Mouse (Mus musculus) heart, embryonic 13.5 days (tissue): ENCODE measurements around the gene Usp6nl. TPM values are rescaled to one million over a fixed set of nuclear protein-coding genes. Genes with fewer than 3 reads are reported as not detected.

Experiments
- ATAC-seq: fragments of 200-750 bp; cut with Nextera tagmentation; 2 replicates; pipeline ENCODE4 v1.8.0; 2017; ENCODE audit warnings: moderate TSS enrichment; ENCODE audit not compliant: insufficient number of reproducible peaks, low FRiP score, low TSS enrichment; ENCODE audit errors: extremely low read depth
- H3K27ac ChIP-seq: fragments of 300-500 bp; sonication (generic); replicated peaks from 2 replicates; pipeline ENCODE4 v1.5.1; 2015; ENCODE audit warnings: moderate library complexity, mild to moderate bottlenecking, inconsistent platforms
- H3K27me3 ChIP-seq: fragments of 300-500 bp; sonication (generic); replicated peaks from 2 replicates; pipeline ENCODE4 v1.6.1; 2015; ENCODE audit warnings: mild to moderate bottlenecking, inconsistent platforms
- H3K36me3 ChIP-seq: fragments of 300-500 bp; sonication (generic); 2 replicates; pipeline ENCODE4 v1.6.1; 2015; ENCODE audit warnings: mild to moderate bottlenecking, inconsistent platforms
- H3K4me1 ChIP-seq: fragments of 300-500 bp; sonication (generic); 2 replicates; pipeline ENCODE4 v1.6.1; 2015; ENCODE audit warnings: inconsistent platforms
- H3K4me2 ChIP-seq: fragments of 300-500 bp; sonication (generic); 2 replicates; pipeline ENCODE4 v1.6.1; 2015; ENCODE audit warnings: inconsistent platforms, mild to moderate bottlenecking, moderate library complexity
- H3K4me3 ChIP-seq: fragments of 300-500 bp; sonication (generic); 2 replicates; pipeline ENCODE4 v1.5.1; 2015; ENCODE audit warnings: moderate library complexity, mild to moderate bottlenecking, inconsistent platforms
- H3K9ac ChIP-seq: fragments of 300-500 bp; sonication (generic); 2 replicates; pipeline ENCODE4 v1.6.1; 2015; ENCODE audit warnings: inconsistent platforms, mild to moderate bottlenecking, moderate library complexity
- H3K9me3 ChIP-seq: fragments of 300-500 bp; sonication (generic); 2 replicates; pipeline ENCODE4 v1.6.1; 2016; ENCODE audit warnings: inconsistent platforms
- WGBS: fragments of 180-500 bp; shearing (Covaris S2); methylation state at CpG from one replicate; pipeline ENCODE4 v1.1.7; 2015; ENCODE audit warnings: mixed read lengths; 5-methylcytosine and 5-hydroxymethylcytosine counted together
- polyA plus RNA-seq: library from polyadenylated mRNA; unstranded; fragments of >200 nt; fragmentation: Nextera tagmentation; extraction: Ambion mirVana; gene quantifications from 2 replicates; pipeline ENCODE4 v1.2.1, GENCODE M21; 2015

Gene Usp6nl
- polyA plus RNA-seq, 1 experiment from 2014 or later, result 5.5 TPM

DNA sequence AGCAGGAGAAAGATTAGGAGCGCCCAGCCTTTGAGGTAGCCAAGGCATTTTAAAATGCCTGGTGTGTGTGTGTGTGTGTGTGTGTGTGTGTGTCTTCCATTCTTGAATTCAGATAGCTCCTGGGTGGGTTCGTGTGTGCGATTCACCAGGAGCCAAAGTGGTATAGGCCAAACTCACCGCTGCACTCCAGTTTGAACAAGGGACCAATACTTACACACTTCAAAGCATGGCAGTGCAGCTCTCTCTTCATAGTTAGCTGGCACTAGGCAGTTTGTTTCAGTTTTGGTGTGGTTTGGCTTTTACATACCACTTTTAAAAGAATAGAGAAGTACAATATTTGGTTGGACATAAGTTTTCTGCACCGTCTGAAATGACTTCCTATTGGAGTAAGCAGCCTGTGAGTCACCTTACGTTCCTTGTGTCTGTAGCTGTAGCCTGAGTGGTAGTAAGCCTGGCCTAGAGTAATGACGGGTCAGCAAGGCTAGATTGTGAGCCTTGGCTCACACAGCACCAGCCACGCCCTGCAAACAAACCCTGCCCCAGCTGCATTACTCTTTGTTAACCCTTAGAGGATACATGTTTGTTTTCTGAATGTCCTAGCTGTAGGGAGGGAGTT, 56.2 kb downstream of the Usp6nl start:
- Histone ChIP-seq H3K27me3 (no peaks in the 10 kb centered on the region), H3K4me2 (no peak overlapping the region), H3K9me3 (no peaks in the 10 kb centered on the region), H3K27ac (no peak overlapping the region), H3K9ac (no peak overlapping the region), H3K4me1 (peaks cover 43% of the 10 kb centered on the region), H3K4me3 (no peak overlapping the region), H3K36me3 (no peaks in the 10 kb centered on the region; the same call in 1 of the 2 replicates)
- WGBS, result 51% methylated on average over 8 of the region's 8 CpGs
- ATAC-seq, result no peak

DNA sequence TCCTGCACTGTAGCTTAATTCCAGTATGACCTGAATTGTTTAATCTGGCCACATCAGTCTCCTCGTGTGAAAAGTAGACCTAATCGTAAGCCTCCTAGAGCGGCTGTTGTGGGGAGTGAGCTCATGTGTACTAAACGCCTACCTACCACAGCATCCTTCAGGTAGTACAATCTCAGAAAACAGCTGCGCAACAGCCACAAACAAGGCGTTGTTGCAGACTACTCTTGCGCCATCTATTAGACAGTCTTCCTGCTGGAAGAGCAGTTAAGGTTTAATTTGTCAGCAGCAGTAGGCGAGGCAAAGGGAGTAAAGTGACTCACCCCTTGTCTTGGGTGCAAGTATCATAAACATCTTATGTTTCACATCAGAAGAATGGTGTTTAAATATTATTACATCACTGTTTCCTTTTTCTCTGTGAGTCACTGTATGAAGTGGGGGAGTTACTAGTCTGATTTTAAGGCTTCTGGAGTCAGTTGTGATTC, 57.3 kb downstream of the Usp6nl start:
- Histone ChIP-seq H3K27me3 (no peaks in the 10 kb centered on the region), H3K27ac (0 out of 2 replicates have a peak overlapping the region, but pooled peaks have one; percentile 21), H3K4me3 (no peak overlapping the region), H3K4me2 (no peak overlapping the region), H3K36me3 (no peaks in the 10 kb centered on the region), H3K9ac (no peak overlapping the region), H3K4me1 (peaks cover 47% of the 10 kb centered on the region), H3K9me3 (no peaks in the 10 kb centered on the region)
- no peak for ATAC-seq
- WGBS, result 85% methylated on average over 8 of the region's 8 CpGs

DNA sequence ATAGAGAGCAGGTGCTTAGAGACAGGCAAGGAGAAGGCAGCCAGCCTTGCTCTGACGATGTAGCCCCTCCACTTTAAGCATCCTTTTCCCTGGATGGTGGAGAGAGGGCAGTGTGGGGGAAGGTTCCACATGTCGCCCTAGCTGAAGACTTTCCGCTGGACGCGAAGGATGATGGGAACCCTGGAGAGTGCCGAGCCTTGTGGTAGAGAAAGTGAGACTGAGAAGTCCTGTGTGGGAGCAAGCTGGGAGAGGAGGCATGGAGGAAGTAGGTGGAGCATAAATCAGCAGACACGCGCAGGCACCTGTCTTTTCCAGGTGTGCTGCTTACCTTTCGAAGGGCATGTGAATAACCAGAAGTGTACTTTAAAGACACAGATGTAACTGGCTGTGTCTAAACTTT, 57.9 kb downstream of the Usp6nl start:
- no peak for ATAC-seq
- Histone ChIP-seq H3K27ac (0 out of 2 replicates have a peak overlapping the region, but pooled peaks have one; percentile 8), H3K27me3 (no peaks in the 10 kb centered on the region), H3K36me3 (no peaks in the 10 kb centered on the region), H3K9ac (no peak overlapping the region), H3K4me1 (peaks cover 43% of the 10 kb centered on the region), H3K9me3 (no peaks in the 10 kb centered on the region), H3K4me2 (no peak overlapping the region), H3K4me3 (no peak overlapping the region)
- WGBS, result 76% methylated on average over 9 of the region's 9 CpGs

DNA sequence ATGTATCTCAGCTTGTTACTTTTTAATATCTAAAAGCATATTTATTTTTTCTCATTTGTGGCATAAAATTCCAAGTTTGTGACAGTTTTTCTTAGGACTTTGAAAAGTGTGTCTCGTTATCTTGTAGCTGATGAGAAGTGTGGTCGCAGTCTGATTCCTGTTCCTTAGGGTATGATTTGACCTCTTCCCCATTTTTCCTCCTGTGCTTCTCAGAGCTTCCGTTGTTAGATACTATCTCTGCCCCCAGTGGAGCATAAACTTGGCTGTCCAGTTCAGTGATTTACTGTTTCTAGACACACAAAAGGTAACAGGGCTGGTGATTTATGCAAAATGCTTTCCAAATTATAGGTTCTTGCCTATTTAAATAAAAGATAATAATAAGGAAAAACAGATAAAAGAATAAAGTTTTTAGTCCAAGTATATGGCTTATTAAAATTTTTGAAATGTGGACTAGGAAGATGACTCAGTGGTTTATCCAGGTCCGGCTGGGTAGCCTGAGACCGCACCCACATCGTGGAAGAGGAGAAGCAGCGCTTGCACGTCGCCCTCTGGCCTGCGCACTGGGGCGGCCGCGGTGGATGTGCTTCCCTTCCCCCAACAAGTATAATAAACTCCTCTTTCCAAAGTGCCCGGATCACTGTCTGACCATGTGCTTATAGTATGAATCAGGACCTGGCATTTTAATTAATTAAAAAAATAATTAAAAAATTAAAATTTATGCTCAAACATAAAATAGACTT, 62.1 kb downstream of the Usp6nl start:
- Histone ChIP-seq H3K27me3 (no peaks in the 10 kb centered on the region), H3K4me1 (peaks cover 41% of the 10 kb centered on the region), H3K4me3 (no peak overlapping the region), H3K27ac (no peak overlapping the region), H3K9me3 (no peaks in the 10 kb centered on the region), H3K4me2 (no peak overlapping the region), H3K36me3 (no peaks in the 10 kb centered on the region), H3K9ac (no peak overlapping the region)
- WGBS, result 87% methylated on average over 14 of the region's 14 CpGs
- no peak for ATAC-seq

DNA sequence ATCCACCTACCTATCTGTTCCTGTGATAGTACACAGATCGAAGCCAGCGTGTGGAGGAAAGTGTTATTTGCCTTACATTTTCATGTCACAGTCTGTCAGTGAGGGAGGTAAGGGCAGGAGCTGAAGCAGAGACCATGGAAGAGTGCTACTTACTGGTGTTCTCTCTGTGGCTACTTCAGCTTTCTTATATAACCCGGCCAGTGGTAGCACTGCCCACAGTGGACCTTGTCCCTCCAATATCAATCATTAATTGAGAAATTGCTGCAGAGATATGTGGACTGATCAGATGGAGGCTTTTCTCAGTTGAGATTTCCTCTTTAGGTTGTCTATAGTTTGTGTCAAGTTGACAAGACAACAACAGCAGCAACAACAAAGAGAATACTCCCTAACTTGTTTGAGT, 66.7 kb downstream of the Usp6nl start:
- H3K36me3 ChIP-seq, result peaks cover 12% of the 10 kb centered on the region
- no peak overlapping the region for H3K9ac ChIP-seq
- no peak for ATAC-seq
- peaks cover 41% of the 10 kb centered on the region for H3K4me1 ChIP-seq
- 64% methylated on average over 3 of the region's 3 CpGs for WGBS
- no peak overlapping the region for H3K27ac ChIP-seq
- no peak overlapping the region for H3K4me3 ChIP-seq
- H3K4me2 ChIP-seq, result no peak overlapping the region
- no peaks in the 10 kb centered on the region for H3K27me3 ChIP-seq
- no peaks in the 10 kb centered on the region for H3K9me3 ChIP-seq

DNA sequence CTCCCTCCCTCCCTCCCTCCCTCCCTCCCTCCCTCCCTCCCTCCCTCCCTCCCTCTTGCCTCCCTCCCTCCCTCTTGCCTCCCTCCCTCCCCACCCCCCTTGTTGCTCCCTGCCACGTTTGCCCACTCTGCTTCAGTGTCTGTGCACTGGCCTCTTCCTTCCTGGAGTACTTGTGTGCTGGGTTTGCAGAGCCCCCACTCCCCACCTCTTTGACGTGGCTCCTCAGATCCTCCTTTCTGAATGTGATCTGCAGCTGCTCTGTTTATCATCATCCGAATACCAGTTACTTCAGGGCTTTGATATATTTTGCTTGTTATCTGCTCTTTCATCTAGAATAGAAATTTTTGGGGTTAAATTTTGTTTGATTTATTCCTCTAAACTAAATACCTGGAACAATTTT, 68.8 kb downstream of the Usp6nl start:
- 62% methylated on average over 2 of the region's 3 CpGs for WGBS
- Histone ChIP-seq H3K27ac (no peak overlapping the region), H3K9ac (no peak overlapping the region), H3K36me3 (peaks cover 12% of the 10 kb centered on the region), H3K27me3 (no peaks in the 10 kb centered on the region), H3K4me2 (no peak overlapping the region), H3K9me3 (no peaks in the 10 kb centered on the region), H3K4me3 (no peak overlapping the region), H3K4me1 (peaks cover 46% of the 10 kb centered on the region)
- no peak for ATAC-seq

DNA sequence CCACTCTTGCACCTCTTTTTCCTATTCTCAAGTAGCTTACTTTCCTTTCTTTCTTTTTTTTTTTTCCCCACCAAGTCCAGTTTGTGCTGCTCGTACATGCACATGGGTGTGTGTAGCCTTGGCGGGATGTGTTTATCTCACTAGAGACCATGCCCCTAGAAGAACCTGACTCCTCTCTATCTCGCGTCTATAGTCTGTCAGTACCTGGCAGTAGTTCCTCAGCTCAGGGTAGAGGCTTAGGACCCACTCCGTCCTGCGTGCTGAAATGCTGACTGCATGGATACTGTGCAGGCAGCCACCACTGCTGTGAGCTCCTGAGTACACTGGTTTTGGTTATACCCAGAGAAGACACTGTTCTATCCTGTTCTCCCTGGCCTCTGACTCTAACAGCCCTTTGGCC, 69.5 kb downstream of the Usp6nl start:
- Histone ChIP-seq H3K27me3 (no peaks in the 10 kb centered on the region), H3K9me3 (no peaks in the 10 kb centered on the region), H3K27ac (no peak overlapping the region), H3K4me1 (peaks cover 51% of the 10 kb centered on the region), H3K36me3 (peaks cover 12% of the 10 kb centered on the region), H3K4me3 (no peak overlapping the region), H3K4me2 (no peak overlapping the region), H3K9ac (no peak overlapping the region)
- no peak; the same call in 1 of the 2 replicates for ATAC-seq
- 57% methylated on average over 6 of the region's 6 CpGs for WGBS

DNA sequence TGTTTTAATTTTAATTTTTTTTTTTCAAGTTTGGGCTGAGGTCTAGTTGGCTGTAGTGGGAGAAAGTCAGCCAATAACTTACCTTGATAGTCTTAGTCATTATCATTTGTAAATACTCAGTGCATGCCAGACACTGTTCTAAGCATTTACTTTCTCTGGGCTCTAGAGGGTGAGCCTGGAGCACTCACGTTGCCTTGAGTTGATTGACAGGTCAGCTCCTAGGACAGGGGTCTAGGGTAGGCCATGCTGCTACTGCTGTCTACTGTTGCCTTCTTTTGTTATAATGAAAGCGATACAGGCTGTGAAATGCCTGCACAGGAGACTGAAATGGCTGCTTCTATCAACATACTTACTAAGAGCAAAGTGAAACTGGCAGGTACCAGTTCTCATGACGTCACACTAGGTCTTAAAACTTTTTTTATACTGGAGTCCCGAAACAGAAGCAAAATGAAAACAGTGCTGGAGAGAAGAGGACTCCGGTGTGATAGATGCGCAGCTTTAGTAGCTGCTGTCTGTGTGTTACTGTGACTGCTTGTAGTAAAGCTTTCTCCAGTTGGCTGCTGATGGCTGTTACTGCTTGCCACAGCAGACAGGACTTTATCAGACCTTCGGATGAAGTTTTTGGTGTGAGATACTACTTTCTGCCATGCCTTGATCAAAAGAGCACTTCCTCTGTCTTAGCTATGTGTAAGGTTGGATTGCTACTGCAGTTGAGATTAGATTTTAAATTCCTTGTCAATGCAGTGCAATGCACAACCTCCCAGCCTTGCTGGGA, 73.6 kb downstream of the Usp6nl start:
- ATAC-seq, result no peak
- Histone ChIP-seq H3K27me3 (no peaks in the 10 kb centered on the region), H3K4me3 (no peak overlapping the region), H3K27ac (peak overlapping the region; percentile 21), H3K9ac (peak overlapping the region; percentile 37; the same call in 1 of the 2 replicates), H3K4me2 (peak overlapping the region; percentile 34), H3K9me3 (no peaks in the 10 kb centered on the region), H3K4me1 (peaks cover 26% of the 10 kb centered on the region), H3K36me3 (peaks cover 12% of the 10 kb centered on the region)
- WGBS, result 53% methylated on average over 7 of the region's 7 CpGs

DNA sequence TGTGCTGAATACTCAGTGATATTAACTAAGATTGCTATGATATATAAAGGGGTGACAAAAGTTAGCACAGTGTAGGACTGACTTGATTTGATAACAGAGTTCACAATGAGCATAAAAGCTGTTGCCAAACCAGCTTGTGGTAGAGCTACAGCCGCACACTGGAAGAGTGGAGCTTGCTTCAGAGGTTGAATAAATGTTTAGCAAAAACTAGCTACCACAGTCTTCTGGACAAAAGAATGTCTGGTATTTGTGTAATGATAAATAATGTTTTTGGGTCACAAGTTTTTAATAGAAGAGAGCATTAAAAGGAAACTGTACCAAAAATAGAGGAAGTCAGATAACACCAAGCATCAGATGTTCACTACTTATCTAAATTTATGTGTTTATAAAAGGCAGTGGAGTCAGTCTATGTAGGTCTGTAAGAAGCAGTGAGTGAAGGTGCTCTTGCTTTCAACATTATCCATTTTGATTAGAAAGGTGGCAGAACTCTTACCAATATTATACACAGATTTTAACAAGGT, 74.2 kb downstream of the Usp6nl start:
- H3K4me2 ChIP-seq, result peak overlapping the region; percentile 34; the same call in 1 of the 2 replicates
- H3K9ac ChIP-seq, result peak overlapping the region; percentile 37; the same call in 1 of the 2 replicates
- H3K9me3 ChIP-seq, result no peaks in the 10 kb centered on the region
- H3K4me3 ChIP-seq, result no peak overlapping the region
- WGBS, result 50% methylated on average over 1 of the region's 1 CpGs
- H3K36me3 ChIP-seq, result peaks cover 12% of the 10 kb centered on the region
- peak overlapping the region; percentile 21 for H3K27ac ChIP-seq
- no peaks in the 10 kb centered on the region for H3K27me3 ChIP-seq
- no peak for ATAC-seq
- H3K4me1 ChIP-seq, result peaks cover 26% of the 10 kb centered on the region

DNA sequence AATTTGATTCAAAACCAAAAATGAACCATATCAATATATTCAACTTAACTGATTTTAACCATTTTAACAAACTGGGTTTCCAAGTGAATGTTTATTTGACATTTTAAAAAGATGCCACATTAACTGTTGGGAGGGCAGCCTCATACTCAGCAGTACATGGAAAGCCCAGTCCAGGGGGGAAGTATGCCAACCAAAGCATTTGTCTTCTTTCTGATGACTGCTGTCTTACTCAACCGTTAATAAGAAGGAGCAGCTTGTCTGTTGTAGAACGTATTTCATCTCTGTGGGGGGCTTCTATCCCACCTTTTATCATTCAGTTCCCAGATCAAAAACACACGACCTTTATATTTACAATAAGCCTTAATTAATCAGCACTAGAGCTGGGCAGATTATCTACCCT, 74.7 kb downstream of the Usp6nl start:
- Histone ChIP-seq H3K9ac (no peak overlapping the region), H3K4me1 (peaks cover 26% of the 10 kb centered on the region), H3K4me3 (no peak overlapping the region), H3K9me3 (no peaks in the 10 kb centered on the region), H3K36me3 (peaks cover 9% of the 10 kb centered on the region), H3K4me2 (no peak overlapping the region), H3K27me3 (no peaks in the 10 kb centered on the region), H3K27ac (no peak overlapping the region)
- no peak for ATAC-seq
- 68% methylated on average over 3 of the region's 3 CpGs for WGBS

DNA sequence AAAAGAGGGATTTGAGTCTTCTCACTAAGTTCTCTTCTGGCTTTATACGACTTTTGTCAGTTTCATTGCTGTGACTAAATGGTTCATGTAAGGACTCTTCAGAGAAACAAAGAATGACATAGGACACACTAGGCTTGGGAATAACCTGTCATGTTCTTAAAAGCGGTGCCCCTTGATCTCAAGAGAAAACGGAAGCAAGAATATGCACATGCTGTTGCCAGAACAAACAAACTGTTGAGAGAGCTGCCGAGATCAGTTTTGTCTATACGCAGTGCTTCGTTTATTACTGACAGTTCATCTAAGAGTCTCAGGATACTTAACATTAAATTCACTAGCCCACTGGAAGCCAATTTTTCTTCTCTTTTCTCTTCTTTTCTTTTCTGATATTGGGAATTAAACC, 76.4 kb downstream of the Usp6nl start:
- Histone ChIP-seq H3K9ac (no peak overlapping the region), H3K4me2 (no peak overlapping the region), H3K36me3 (no peaks in the 10 kb centered on the region), H3K27me3 (no peaks in the 10 kb centered on the region), H3K4me3 (no peak overlapping the region), H3K9me3 (no peaks in the 10 kb centered on the region), H3K27ac (no peak overlapping the region), H3K4me1 (peaks cover 34% of the 10 kb centered on the region)
- ATAC-seq, result no peak
- WGBS, result 74% methylated on average over 6 of the region's 6 CpGs
